Mouse (Mus musculus) stomach, postnatal 0 days (tissue): ENCODE measurements around the gene D630039A03Rik. TPM values are rescaled to one million over a fixed set of nuclear protein-coding genes. Genes with fewer than 3 reads are reported as not detected.
A peak's percentile ranks its signal among the peaks of the same experiment; 100 is the strongest.

Experiments used
- ATAC-seq: fragments of 200-750 bp; cut with Nextera tagmentation; 2 replicates; pipeline ENCODE4 v1.8.0; 2017; ENCODE audit not compliant: low FRiP score, low TSS enrichment
- DNase-seq: peaks from one replicate; pipeline ENCODE4 v3.0.0-alpha.2; 2016; ENCODE audit warnings: low spot score
- H3K27ac ChIP-seq: fragments of 300-500 bp; sonication (generic); replicated peaks from 2 replicates; pipeline ENCODE4 v1.5.1; 2014; ENCODE audit warnings: mild to moderate bottlenecking, control low read depth
- H3K27me3 ChIP-seq: fragments of 300-500 bp; sonication (generic); 2 replicates; pipeline ENCODE4 v1.6.1; 2014; ENCODE audit warnings: low read length; ENCODE audit not compliant: control insufficient read depth, insufficient read depth
- H3K36me3 ChIP-seq: fragments of 300-500 bp; sonication (generic); 2 replicates; pipeline ENCODE4 v1.6.1; 2014; ENCODE audit warnings: low read length, mixed read lengths; ENCODE audit not compliant: control insufficient read depth, insufficient read depth
- H3K4me1 ChIP-seq: fragments of 300-500 bp; sonication (generic); replicated peaks from 2 replicates; pipeline ENCODE4 v1.6.1; 2014; ENCODE audit warnings: antibody characterized with exemption; ENCODE audit not compliant: control insufficient read depth, insufficient read depth
- H3K4me2 ChIP-seq: fragments of 300-500 bp; sonication (generic); replicated peaks from 2 replicates; pipeline ENCODE4 v1.6.1; 2014; ENCODE audit warnings: low read depth, mild to moderate bottlenecking, control low read depth, moderate library complexity
- H3K4me3 ChIP-seq: fragments of 300-500 bp; sonication (generic); 2 replicates; pipeline ENCODE4 v1.5.1; 2014; ENCODE audit warnings: low read depth, low read length, control low read depth
- H3K9ac ChIP-seq: fragments of 300-500 bp; sonication (generic); 2 replicates; pipeline ENCODE4 v1.6.1; 2014; ENCODE audit warnings: mild to moderate bottlenecking, low read length, control low read depth, mixed read lengths
- H3K9me3 ChIP-seq: fragments of 300-500 bp; sonication (generic); 2 replicates; pipeline ENCODE4 v1.6.1; 2016; ENCODE audit warnings: low read length; ENCODE audit not compliant: control insufficient read depth
- CTCF ChIP-seq: IDR thresholded peaks from 2 replicates; pipeline ENCODE4 v1.5.1; 2016; ENCODE audit warnings: antibody characterized with exemption, low read depth, mild to moderate bottlenecking, moderate library complexity
- EP300 ChIP-seq: optimal IDR thresholded peaks from 2 replicates; pipeline ENCODE3; 2016; ENCODE audit warnings: antibody characterized with exemption
- WGBS: fragments of 180-500 bp; shearing (Covaris S2); extraction: QIAGEN DNeasy Blood & Tissue Kit; methylation state at CpG from one replicate; pipeline ENCODE4 v1.1.7; 2014; 5-methylcytosine and 5-hydroxymethylcytosine counted together
- polyA plus RNA-seq: library from polyadenylated mRNA; unstranded; fragments of >200 nt; fragmentation: Nextera tagmentation; extraction: Ambion mirVana; gene quantifications from 2 replicates; pipeline ENCODE4 v1.2.1, GENCODE M21; 2015

Gene D630039A03Rik
- polyA plus RNA-seq, 1 experiment from 2014 or later: 12.7 TPM

DNA sequence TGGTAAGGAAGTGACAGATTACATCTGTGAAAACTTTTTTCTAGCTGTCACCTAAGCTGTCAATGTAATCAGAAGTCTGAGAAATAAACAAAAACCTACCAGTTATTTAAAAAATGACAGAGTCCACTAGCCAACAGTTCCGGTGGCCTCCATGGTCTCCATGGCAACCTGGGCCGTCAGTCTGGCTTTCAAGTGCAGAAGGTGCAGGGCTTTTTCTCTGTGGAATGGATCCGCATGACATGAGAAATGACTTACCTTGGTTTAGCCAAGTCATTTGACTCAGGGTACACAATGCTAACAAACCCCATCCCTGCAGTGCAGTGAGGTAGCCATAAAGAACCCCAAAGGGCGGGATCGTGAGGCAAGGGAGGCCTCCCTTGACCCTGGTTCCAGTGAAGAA is 6.1 kb upstream of the D630039A03Rik start:
- no peak for ATAC-seq
- DNase-seq: no peak
- no peaks in the 10 kb centered on the region for H3K4me1 ChIP-seq
- TF ChIP-seq CTCF: no peak
- TF ChIP-seq EP300: no peak
- H3K4me2 ChIP-seq: no peak overlapping the region
- H3K9ac ChIP-seq: no peak overlapping the region
- 34% methylated on average over 5 of the region's 5 CpGs for WGBS
- H3K27me3 ChIP-seq: no peaks in the 10 kb centered on the region
- no peaks in the 10 kb centered on the region for H3K36me3 ChIP-seq
- no peaks in the 10 kb centered on the region for H3K9me3 ChIP-seq
- no peak overlapping the region for H3K4me3 ChIP-seq
- H3K27ac ChIP-seq: no peak overlapping the region

DNA sequence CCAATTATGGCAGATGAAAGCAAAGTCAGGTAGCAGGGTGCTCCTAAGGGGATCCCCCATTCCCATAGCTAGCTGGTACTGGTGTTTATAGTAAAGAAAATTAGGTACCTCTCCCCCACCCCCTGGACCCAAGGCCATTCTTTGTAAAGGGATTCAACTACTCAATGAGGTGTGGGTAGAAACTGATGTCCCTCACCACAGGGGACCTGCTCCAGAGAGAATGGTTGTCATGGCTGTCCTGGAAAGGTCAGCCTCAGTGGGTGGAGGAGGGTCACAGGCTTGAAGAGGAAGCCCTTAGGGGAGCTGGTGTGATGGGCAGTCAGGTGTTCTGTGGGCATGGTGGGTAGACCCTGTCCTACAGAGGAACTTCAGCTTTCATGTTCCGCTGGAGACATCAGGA is 4.4 kb upstream of the D630039A03Rik start:
- TF ChIP-seq EP300: no peak
- no peak for TF ChIP-seq CTCF
- Histone ChIP-seq H3K9me3 (no peaks in the 10 kb centered on the region), H3K27me3 (no peaks in the 10 kb centered on the region), H3K36me3 (no peaks in the 10 kb centered on the region), H3K4me3 (no peak overlapping the region), H3K27ac (no peak overlapping the region), H3K4me1 (no peaks in the 10 kb centered on the region), H3K4me2 (no peak overlapping the region), H3K9ac (no peak overlapping the region)
- 86% methylated on average over 1 of the region's 1 CpGs for WGBS
- DNase-seq: no peak
- ATAC-seq: no peak

DNA sequence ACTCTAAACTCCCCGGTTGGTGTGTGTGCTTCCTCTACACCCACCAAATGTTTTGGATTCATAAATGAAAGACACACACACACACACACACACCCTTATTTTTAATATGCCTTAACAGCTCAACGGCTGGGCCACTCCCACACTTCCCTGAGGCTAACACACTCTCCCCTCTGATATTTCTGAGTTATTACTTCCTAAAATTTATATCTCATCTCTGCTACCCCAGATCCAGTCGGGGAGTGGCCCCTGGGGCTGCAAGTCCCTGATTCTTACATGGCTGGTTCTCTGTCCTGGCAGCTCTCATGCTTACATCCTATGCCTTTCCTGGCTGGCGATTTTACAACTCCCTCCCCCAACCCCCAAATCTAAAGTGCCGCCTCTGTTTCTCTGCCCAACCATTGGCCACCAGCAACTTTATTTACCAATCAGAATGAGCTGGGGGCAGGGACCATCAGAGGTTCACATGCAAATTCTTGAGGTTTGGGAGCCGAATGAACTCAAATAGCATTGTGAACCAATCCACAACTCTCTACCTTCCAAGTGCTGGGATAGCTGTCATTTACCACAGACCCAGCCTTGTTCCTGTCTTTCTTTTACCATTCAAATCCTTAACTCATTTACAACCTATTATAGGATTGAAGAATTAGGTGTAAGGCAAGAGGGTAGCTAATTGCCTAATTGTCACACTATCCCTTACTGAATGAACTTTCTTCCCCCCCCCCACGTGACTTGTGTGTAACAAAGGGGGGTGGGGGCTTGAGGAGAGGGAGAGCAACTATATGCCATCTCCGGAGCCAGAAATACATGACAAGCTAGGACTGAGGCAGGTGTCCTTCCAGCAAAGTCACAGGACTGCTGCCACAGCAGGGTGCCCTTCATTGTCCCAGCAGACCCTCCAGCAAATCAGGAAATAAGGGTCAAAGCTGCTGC is 3.7 kb upstream of the D630039A03Rik start:
- WGBS: 28% methylated on average over 8 of the region's 8 CpGs
- H3K27ac ChIP-seq: no peak overlapping the region
- H3K9me3 ChIP-seq: no peaks in the 10 kb centered on the region
- TF ChIP-seq CTCF (no peak), EP300 (no peak)
- no peak for ATAC-seq
- no peak overlapping the region for H3K4me2 ChIP-seq
- no peak overlapping the region for H3K9ac ChIP-seq
- H3K4me1 ChIP-seq: no peaks in the 10 kb centered on the region; the same call in 1 of the 2 replicates
- H3K36me3 ChIP-seq: no peaks in the 10 kb centered on the region
- H3K27me3 ChIP-seq: no peaks in the 10 kb centered on the region
- DNase-seq: peak; percentile 62
- no peak overlapping the region for H3K4me3 ChIP-seq

DNA sequence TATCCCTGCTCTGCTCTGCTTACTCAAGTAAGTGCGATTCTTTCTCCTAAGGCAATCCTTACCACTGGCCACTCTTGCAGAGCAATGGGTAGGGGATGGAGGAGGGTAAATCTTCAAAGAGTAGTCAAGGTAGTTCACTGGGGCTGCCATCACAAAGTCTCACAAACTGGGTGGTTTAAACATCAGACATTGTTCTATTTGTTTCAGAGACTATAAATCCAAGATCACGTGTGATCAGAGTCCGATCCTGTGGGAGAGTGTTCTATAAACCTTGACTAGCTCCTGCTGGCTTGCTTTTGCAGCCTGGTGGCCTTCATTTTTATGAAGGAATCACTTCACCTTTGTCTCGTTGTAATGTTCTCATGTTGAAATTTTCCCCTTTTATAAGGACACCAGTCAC is 614 bp upstream of the D630039A03Rik start:
- H3K4me2 ChIP-seq: no peak overlapping the region
- H3K9me3 ChIP-seq: no peaks in the 10 kb centered on the region
- no peaks in the 10 kb centered on the region for H3K27me3 ChIP-seq
- DNase-seq (no peak), ATAC-seq (no peak)
- 52% methylated on average over 4 of the region's 4 CpGs for WGBS
- H3K9ac ChIP-seq: no peak overlapping the region
- H3K36me3 ChIP-seq: no peaks in the 10 kb centered on the region
- TF ChIP-seq EP300 (no peak), CTCF (no peak)
- peak overlapping the region; percentile 87 for H3K27ac ChIP-seq
- no peak overlapping the region for H3K4me3 ChIP-seq
- H3K4me1 ChIP-seq: no peaks in the 10 kb centered on the region; the same call in 1 of the 2 replicates

DNA sequence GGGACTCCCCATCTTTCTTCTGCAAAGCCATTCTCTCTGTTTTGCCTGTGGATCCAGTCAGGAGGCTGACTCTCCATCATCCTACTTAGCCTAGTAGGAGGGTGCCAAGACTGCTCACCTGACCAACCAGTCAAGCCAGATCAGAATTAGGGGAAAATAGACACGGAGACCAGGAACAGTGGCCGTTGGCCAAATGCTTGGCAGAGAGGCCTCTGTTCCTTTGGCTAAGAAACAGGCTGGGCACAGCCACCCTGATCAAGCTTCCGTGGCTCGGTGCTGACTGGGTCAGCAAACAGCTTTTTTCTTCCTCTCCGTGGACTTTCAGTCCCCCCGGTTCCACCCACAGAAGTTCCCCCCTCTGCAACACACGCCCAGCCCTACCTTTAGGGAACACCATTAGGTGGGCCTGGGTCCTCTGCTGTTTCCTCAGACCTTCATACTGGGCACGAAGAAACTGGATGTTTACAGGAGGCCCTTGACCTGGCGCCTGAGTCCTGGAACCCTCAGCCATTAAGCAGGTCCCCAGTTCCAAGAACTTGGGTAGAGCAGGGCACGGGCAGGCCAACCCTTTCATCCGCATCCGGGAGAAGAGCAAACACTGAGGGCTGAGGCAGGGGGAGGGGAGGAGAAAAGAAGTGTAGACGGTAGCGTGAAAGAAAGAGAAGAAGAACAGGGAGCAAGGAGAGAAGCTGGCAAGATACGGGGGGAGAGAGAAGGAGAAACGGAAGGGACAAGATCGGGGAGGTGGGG is 706 bp downstream of the D630039A03Rik start:
- Histone ChIP-seq H3K27ac (peak overlapping the region; percentile 87), H3K9me3 (no peaks in the 10 kb centered on the region), H3K36me3 (no peaks in the 10 kb centered on the region), H3K4me1 (no peaks in the 10 kb centered on the region; the same call in 1 of the 2 replicates), H3K27me3 (no peaks in the 10 kb centered on the region), H3K9ac (peak overlapping the region; percentile 18), H3K4me2 (peak overlapping the region; percentile 49), H3K4me3 (peak overlapping the region; percentile 26)
- 15% methylated on average over 17 of the region's 17 CpGs for WGBS
- peak; percentile 82 for ATAC-seq
- DNase-seq: peak; percentile 82
- TF ChIP-seq EP300 (no peak), CTCF (no peak)
